In the genomic region with DNA sequence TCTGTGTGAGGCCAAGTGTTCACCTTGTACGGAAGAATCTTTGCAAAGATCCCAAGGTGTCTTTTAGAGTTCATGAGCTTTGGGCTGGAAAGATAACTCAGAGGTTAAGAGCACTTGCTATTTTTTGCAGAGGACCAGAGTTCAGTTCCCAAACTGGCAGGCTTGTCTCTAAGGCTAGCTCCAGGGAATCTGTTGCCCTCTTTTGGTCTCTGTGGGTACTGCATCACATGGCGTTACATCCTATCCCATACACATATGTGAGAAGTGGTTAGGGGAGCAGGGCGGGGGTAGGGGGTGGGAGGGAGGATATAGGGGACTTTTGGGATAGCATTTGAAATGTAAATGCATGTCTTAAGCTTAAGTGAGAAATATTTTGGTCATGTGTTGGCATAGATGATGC, we compare ENCODE assay signal across 9 mouse cellular contexts.
DNase-seq lines count a peak whose midpoint lies in the region; ATAC-seq lines count a peak whose summit lies in the region.
"Had no signal": no experiment of that assay in that cellular context is flagged by ENCODE, and none has a peak within 500 bp of the region (broad histone marks: within the 10 kb centered on the region; RNA-seq: fewer than 3 reads in every experiment).

No protein-coding gene starts in this region.

- H3K9ac ChIP-seq in hindbrain, embryonic 16.5 days (ENCODE audit: low read depth, low read length), result no peak overlapping the region
- H3K9ac ChIP-seq: liver, embryonic 13.5 days had no signal

- H3K9me3 ChIP-seq in hindbrain, embryonic 10.5 days, result no peaks in the 10 kb centered on the region
- peaks cover 4% of the 10 kb centered on the region for H3K9me3 ChIP-seq in hindbrain, embryonic 16.5 days (ENCODE audit: control insufficient read depth, low read length)
- H3K9me3 ChIP-seq: liver, embryonic 13.5 days had no signal

- WGBS in hindbrain, embryonic 10.5 days, result 55% methylated on average over 3 of the region's 3 CpGs
- WGBS in hindbrain, embryonic 16.5 days, result 59% methylated on average over 3 of the region's 3 CpGs

- peak; percentile 45 for DNase-seq in hindbrain, embryonic 10.5 days (ENCODE audit: low spot score)
- DNase-seq in 416B (ENCODE audit: low read depth) (peak; percentile 37), R1 (ENCODE audit: low read depth, low spot score) (peak; percentile 80)
- DNase-seq in gastrocnemius, postnatal 14 days, result no peak
- no peak for DNase-seq in layer of hippocampus, adult 11-12 months (ENCODE audit: low spot score)
- DNase-seq: liver, embryonic 13.5 days had no signal

- intact Hi-C loops in gastrocnemius, postnatal 14 days (cut with DNase I; ENCODE audit: low total_unique reads), result loop anchor here (10.0 kb wide), 1 partner anchor 267 kb away; the partner anchor contains the start of gene Gm7075

- no peaks in the 10 kb centered on the region for H3K36me3 ChIP-seq in hindbrain, embryonic 10.5 days
- no peaks in the 10 kb centered on the region for H3K36me3 ChIP-seq in hindbrain, embryonic 16.5 days (ENCODE audit: control insufficient read depth, insufficient read depth, low read length)
- H3K36me3 ChIP-seq: liver, embryonic 13.5 days had no signal

- no peak overlapping the region for H3K27ac ChIP-seq in hindbrain, embryonic 10.5 days
- no peak overlapping the region for H3K27ac ChIP-seq in hindbrain, embryonic 16.5 days (ENCODE audit: low read depth, low read length)
- H3K27ac ChIP-seq: liver, embryonic 13.5 days had no signal

- no peaks in the 10 kb centered on the region for H3K4me1 ChIP-seq in hindbrain, embryonic 10.5 days (replicated peaks)
- H3K4me1 ChIP-seq in hindbrain, embryonic 16.5 days (ENCODE audit: control insufficient read depth, insufficient read depth, low read depth, low read length), result no peaks in the 10 kb centered on the region
- H3K4me1 ChIP-seq: liver, embryonic 13.5 days had no signal

- peaks cover 3% of the 10 kb centered on the region; the same call in 1 of the 2 replicates for H3K27me3 ChIP-seq in hindbrain, embryonic 10.5 days (ENCODE audit: insufficient read depth, poor library complexity, severe bottlenecking)
- H3K27me3 ChIP-seq in hindbrain, embryonic 16.5 days (replicated peaks; ENCODE audit: control insufficient read depth, insufficient read depth, low read length), result no peaks in the 10 kb centered on the region

- H3K4me2 ChIP-seq in hindbrain, embryonic 16.5 days (ENCODE audit: low read length), result no peak overlapping the region
- H3K4me2 ChIP-seq: liver, embryonic 13.5 days had no signal

- H3K4me3 ChIP-seq in hindbrain, embryonic 10.5 days, result no peak overlapping the region
- H3K4me3 ChIP-seq in hindbrain, embryonic 16.5 days (ENCODE audit: low read length), result no peak overlapping the region
- H3K4me3 ChIP-seq: liver, embryonic 13.5 days had no signal

- ATAC-seq in hindbrain, embryonic 16.5 days, result no peak
- peak; percentile 72 to 75; a peak in 3 of 4 replicates for ATAC-seq in hematopoietic stem cell, adult 5-6 weeks (replicated peaks in 1 of 2; ENCODE audit: insufficient read depth in 1 of 2, low FRiP score in 2 of 2, low TSS enrichment in 1 of 2, low read depth in 1 of 2, poor library complexity in 2 of 2, severe bottlenecking in 2 of 2)
- ATAC-seq in neutrophil, adult 5-6 weeks (ENCODE audit: extremely low read depth, insufficient number of reproducible peaks, low FRiP score, poor library complexity, severe bottlenecking), result 0 out of 2 replicates have a peak, but pooled peaks have one; percentile 39

Comparison
In these comparisons a context has a peak if more than half of its experiments do, and no peak if none do; other contexts are left out.
1. DNase-seq: peak in hindbrain, embryonic 10.5 days (single experiment), 416B (single experiment) and R1 (single experiment); none in gastrocnemius, postnatal 14 days (single experiment) and layer of hippocampus, adult 11-12 months (single experiment).